In the genomic region with DNA sequence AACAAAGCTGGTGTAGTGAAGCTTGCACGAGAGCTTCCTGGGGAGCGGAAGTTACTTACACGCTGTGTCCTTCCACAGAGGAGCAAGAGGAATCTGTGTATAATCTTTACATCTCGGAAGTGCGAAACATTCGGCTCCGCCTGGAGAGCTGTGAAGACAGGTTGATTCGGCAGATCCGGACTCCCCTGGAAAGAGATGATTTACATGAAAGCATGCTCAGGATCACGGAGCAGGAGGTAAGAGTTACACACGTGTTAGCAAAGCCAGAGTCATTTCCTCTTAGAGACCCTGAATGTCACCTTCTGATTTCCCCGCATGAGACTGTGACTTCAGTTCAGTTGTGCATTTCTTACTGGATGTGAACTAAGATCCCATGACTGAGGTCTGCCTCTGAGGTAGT, we compare ENCODE assay signal across 12 mouse cellular contexts.
"Had no signal": no experiment of that assay in that cellular context is flagged by ENCODE, and none has a peak within 500 bp of the region (broad histone marks: within the 10 kb centered on the region; RNA-seq: fewer than 3 reads in every experiment).

No protein-coding gene starts in this region.

- DNase-seq: retina, postnatal 1 day; right cerebral cortex, adult 18-20 months; right cerebral cortex, postnatal 14 days; right cerebral cortex, postnatal 25 days; right cerebral cortex, postnatal 4 days; spleen, adult 18-20 months; thymus, adult 18-20 months; thymus, adult 2 months; thymus, postnatal 14 days; thymus, postnatal 25 days; thymus, postnatal 36 days; thymus, postnatal 4 days had no signal
